Mouse (Mus musculus) lung, postnatal 0 days (tissue): Measurements from ENCODE around the gene Tepp.

Source experiments
- CTCF ChIP-seq: IDR thresholded peaks from 2 replicates; pipeline ENCODE4 v1.5.1; 2016; ENCODE audit warnings: antibody characterized with exemption, mild to moderate bottlenecking
- EP300 ChIP-seq: IDR thresholded peaks from 2 replicates; pipeline ENCODE4 v1.6.1; 2016; ENCODE audit warnings: antibody characterized with exemption, mild to moderate bottlenecking, control low read depth

DNA sequence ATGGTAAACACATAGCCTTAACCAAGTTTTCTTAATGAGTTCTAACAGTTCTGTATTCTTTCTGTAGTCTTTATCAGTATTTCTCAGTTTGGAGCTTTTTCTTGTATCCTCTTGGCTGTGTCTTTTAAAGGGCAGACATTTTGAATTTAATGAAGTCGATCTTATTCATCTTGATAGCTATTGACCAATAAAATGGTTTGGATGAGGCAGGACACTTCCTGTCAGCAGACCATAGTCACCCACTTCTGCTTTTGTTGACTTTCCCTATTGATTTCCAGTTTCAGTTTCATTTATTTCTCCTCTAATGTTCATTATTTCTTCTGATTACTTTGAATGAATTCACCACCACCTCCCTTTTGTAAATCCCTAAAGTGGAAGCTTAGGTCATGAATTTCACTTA lies 25.3 kb downstream of the Tepp start:
- no peak for TF ChIP-seq CTCF
- no peak for TF ChIP-seq EP300
